Mouse (Mus musculus): ENCODE results near the gene Clcf1.

GRCm38 (mm10) chr19:4231253-4232185, 17.5 kb downstream of the Clcf1 start, which contains the start of gene Pold4:
- TF ChIP-seq JUND (IDR thresholded peaks at IDR 0.05; ENCODE audit: low read depth, low read length) (no peak), ELF1 (IDR thresholded peaks at IDR 0.05; ENCODE audit: low read depth, low read length) (peak; percentile 86), MYC (IDR thresholded peaks at IDR 0.05; ENCODE audit: low read depth, low read length) (no peak), POLR2A (IDR thresholded peaks at IDR 0.05; ENCODE audit: control insufficient read depth in 1 of 2, insufficient read depth in 1 of 2, low read depth in 1 of 2, low read length in 2 of 2, poor library complexity in 1 of 2) (peak; percentile 19 to 80; a peak in 3 of 4 replicates), NELFE (IDR thresholded peaks at IDR 0.05; ENCODE audit: low read depth, low read length) (peak; percentile 83), CTCF (IDR thresholded peaks at IDR 0.05 in 2 of 3, conservative IDR thresholded peaks at IDR 0.05 in 1 of 3; ENCODE audit: control insufficient read depth in 1 of 3, insufficient read depth in 1 of 3, low read depth in 2 of 3, low read length in 3 of 3, poor library complexity in 1 of 3, severe bottlenecking in 1 of 3) (no peak)

All from MEL (cell line).